In genomic region chr8:47691831-47692230, GRCm38 (mm10) we compare ENCODE assay signal across 27 mouse cellular contexts. TPM values are rescaled to one million over a fixed set of nuclear protein-coding genes. Genes with fewer than 3 reads are reported as not detected.
A peak's percentile ranks its signal among the peaks of the same experiment; 100 is the strongest.
DNase-seq lines count a peak whose midpoint lies in the region; ATAC-seq and TF ChIP-seq lines count a peak whose summit lies in the region.
"Had no signal": no experiment of that assay in that cellular context is flagged by ENCODE, and none has a peak within 500 bp of the region (broad histone marks: within the 10 kb centered on the region; RNA-seq: fewer than 3 reads in every experiment).

No protein-coding gene starts in this region.

- no peaks in the 10 kb centered on the region for H3K27me3 ChIP-seq in heart, adult 2 months (ENCODE audit: control insufficient read depth, insufficient read depth, low read length)
- peaks cover 5% of the 10 kb centered on the region; the same call in 1 of the 2 replicates for H3K27me3 ChIP-seq in midbrain, embryonic 12.5 days
- H3K27me3 ChIP-seq in midbrain, embryonic 13.5 days: no peaks in the 10 kb centered on the region; the same call in 1 of the 2 replicates
- H3K27me3 ChIP-seq: heart, embryonic 12.5 days; lung, embryonic 15.5 days had no signal

- TF ChIP-seq EP300 in heart, adult 2 months (IDR thresholded peaks at IDR 0.05; ENCODE audit: insufficient read depth, low read depth, low read length): no peak

- TF ChIP-seq CTCF in heart, adult 2 months (IDR thresholded peaks at IDR 0.05): no peak

- H3K27ac ChIP-seq in heart, adult 2 months: no peak overlapping the region
- no peak overlapping the region for H3K27ac ChIP-seq in midbrain, embryonic 12.5 days (replicated peaks)
- no peak overlapping the region for H3K27ac ChIP-seq in midbrain, embryonic 13.5 days
- H3K27ac ChIP-seq: hindbrain, embryonic 14.5 days; lung, embryonic 15.5 days; stomach, postnatal 0 days had no signal

- H3K9me3 ChIP-seq in midbrain, embryonic 12.5 days: 0 out of 2 replicates have a peak, but pooled peaks cover 4% of the 10 kb centered on the region
- 0 out of 2 replicates have a peak, but pooled peaks cover 3% of the 10 kb centered on the region for H3K9me3 ChIP-seq in midbrain, embryonic 13.5 days
- H3K9me3 ChIP-seq: lung, embryonic 15.5 days had no signal

- peak; percentile 44; the same call in 1 of the 2 replicates for ATAC-seq in midbrain, embryonic 12.5 days (ENCODE audit: low FRiP score, low read depth)
- no peak for ATAC-seq in midbrain, embryonic 13.5 days
- 0 out of 2 replicates have a peak, but pooled peaks have one; percentile 18 for ATAC-seq in megakaryocyte, adult 5-6 weeks (ENCODE audit: poor library complexity, severe bottlenecking)
- ATAC-seq: CD4-positive, CD25-positive, alpha-beta regulatory T cell, adult 4 months; forebrain, postnatal 0 days; inflammation-experienced regulatory T-cells, adult 6 months had no signal

- DNase-seq in heart, adult 11 months: peak; percentile 52
- DNase-seq in heart, adult 2 months: no peak
- peak; percentile 75 for DNase-seq in R1 (ENCODE audit: low read depth, low spot score)
- no peak for DNase-seq in testis, postnatal 14 days (ENCODE audit: low spot score)
- DNase-seq: adrenal gland, adult 8-10 months; cerebellum, adult 2 months; cerebellum, postnatal 14 days; forebrain, postnatal 0 days; gastrocnemius, postnatal 10 days; heart, adult 18-20 months; heart, postnatal 4 days; kidney, adult 11 months; kidney, postnatal 14 days; liver; right cerebral cortex, postnatal 4 days; thymus, adult 2 months; thymus, postnatal 4 days had no signal

- peaks cover 2% of the 10 kb centered on the region; the same call in 1 of the 2 replicates for H3K4me1 ChIP-seq in heart, adult 2 months (ENCODE audit: control insufficient read depth, insufficient read depth, low read length)
- H3K4me1 ChIP-seq in midbrain, embryonic 12.5 days: peaks cover 15% of the 10 kb centered on the region
- peaks cover 11% of the 10 kb centered on the region; the same call in 1 of the 2 replicates for H3K4me1 ChIP-seq in midbrain, embryonic 13.5 days (replicated peaks)
- H3K4me1 ChIP-seq: heart, embryonic 12.5 days; lung, embryonic 15.5 days had no signal

- H3K4me2 ChIP-seq in midbrain, embryonic 12.5 days (replicated peaks): no peak overlapping the region
- H3K4me2 ChIP-seq in midbrain, embryonic 13.5 days (replicated peaks): no peak overlapping the region

- WGBS in heart, adult 2 months: 88% methylated on average over 10 of the region's 10 CpGs
- 73% methylated on average over 9 of the region's 10 CpGs for WGBS in midbrain, embryonic 12.5 days
- WGBS in midbrain, embryonic 13.5 days: 72% methylated on average over 9 of the region's 10 CpGs

- no peak overlapping the region for H3K9ac ChIP-seq in heart, adult 2 months (ENCODE audit: low read depth, low read length)
- no peak overlapping the region for H3K9ac ChIP-seq in midbrain, embryonic 12.5 days (replicated peaks)
- H3K9ac ChIP-seq in midbrain, embryonic 13.5 days (replicated peaks): no peak overlapping the region
- H3K9ac ChIP-seq: forebrain, postnatal 0 days; hindbrain, embryonic 14.5 days; lung, embryonic 15.5 days had no signal

- no peak for TF ChIP-seq POLR2A in heart, adult 2 months (IDR thresholded peaks at IDR 0.05; ENCODE audit: insufficient read depth, low read depth, low read length)

- H3K79me2 ChIP-seq in heart, adult 2 months (replicated peaks; ENCODE audit: control insufficient read depth, insufficient read depth, low read length): no peaks in the 10 kb centered on the region

- H3K36me3 ChIP-seq in heart, adult 2 months (ENCODE audit: control insufficient read depth, insufficient read depth, low read length): no peaks in the 10 kb centered on the region
- no peaks in the 10 kb centered on the region for H3K36me3 ChIP-seq in midbrain, embryonic 12.5 days
- no peaks in the 10 kb centered on the region for H3K36me3 ChIP-seq in midbrain, embryonic 13.5 days
- H3K36me3 ChIP-seq: heart, embryonic 12.5 days; lung, embryonic 15.5 days had no signal

- H3K4me3 ChIP-seq in heart, adult 2 months: no peak overlapping the region
- H3K4me3 ChIP-seq in midbrain, embryonic 12.5 days: no peak overlapping the region
- no peak overlapping the region for H3K4me3 ChIP-seq in midbrain, embryonic 13.5 days (replicated peaks)
- H3K4me3 ChIP-seq: erythroblast, embryonic 14.5 days; heart, embryonic 12.5 days; lung, embryonic 15.5 days had no signal

- intact Hi-C loops in heart, adult 2 months (cut with DNase I): loop anchor here (5.0 to 10.0 kb wide), 3 partner anchors 140 to 307 kb away; partner anchors contain the start of genes Rwdd4a and Trappc11

RNA-seq across cellular contexts. Expression of gene Ing2, which starts 16.5 kb away (rescaled TPM):
- 1 to 10 TPM; 3.8 to 4.9 TPM for total RNA-seq in heart, adult 2 months (2021)
- 2.6 and 3.1 TPM in 2 replicates for polyA plus RNA-seq in heart, adult 2 months (2012; rRNA removed)
- 14.4 and 14.6 TPM in 2 replicates for polyA plus RNA-seq in midbrain, embryonic 12.5 days (2016; fragmentation: Nextera tagmentation; extraction: Ambion mirVana)
- polyA plus RNA-seq in midbrain, embryonic 13.5 days (2015; fragmentation: Nextera tagmentation; extraction: Ambion mirVana): 6.5 and 8.9 TPM in 2 replicates
- 51.2 and 52.0 TPM in 2 replicates for total RNA-seq in megakaryocyte, adult 5-6 weeks (2015)
- total RNA-seq in megakaryocyte, adult 5-6 weeks (2017): 23.7 and 32.1 TPM in 2 replicates

RNA-seq across cellular contexts. Expression of gene Cdkn2aip, which starts 21.9 kb away (rescaled TPM):
- total RNA-seq in heart, adult 2 months (2021): 1 to 10 TPM; 7.9 to 8.5 TPM
- polyA plus RNA-seq in heart, adult 2 months (2012; rRNA removed): 3.2 and 3.9 TPM in 2 replicates
- 47.7 and 52.1 TPM in 2 replicates for polyA plus RNA-seq in midbrain, embryonic 12.5 days (2016; fragmentation: Nextera tagmentation; extraction: Ambion mirVana)
- polyA plus RNA-seq in midbrain, embryonic 13.5 days (2015; fragmentation: Nextera tagmentation; extraction: Ambion mirVana): 44.3 and 45.7 TPM in 2 replicates
- 9.8 and 11.2 TPM in 2 replicates for total RNA-seq in megakaryocyte, adult 5-6 weeks (2015)
- total RNA-seq in megakaryocyte, adult 5-6 weeks (2017): 19.1 and 23.4 TPM in 2 replicates

Comparison
In these comparisons a context has a peak if more than half of its experiments do, and no peak if none do; other contexts are left out.
1. DNase-seq: peak in heart, adult 11 months (single experiment) and R1 (single experiment); none in heart, adult 2 months (0 of 2) and testis, postnatal 14 days (single experiment).